Mouse (Mus musculus) bone marrow macrophage, adult 2 months (primary cell): ENCODE measurements around the gene Dus3l. TPM values are rescaled to one million over a fixed set of nuclear protein-coding genes. Genes with fewer than 3 reads are reported as not detected.

Experiments used
- H3K27ac ChIP-seq: 2 replicates; pipeline ENCODE4 v1.5.1; 2012; ENCODE audit warnings: low read depth, low read length; ENCODE audit not compliant: insufficient read depth
- H3K4me1 ChIP-seq: 2 replicates; pipeline ENCODE4 v1.6.1; 2012; ENCODE audit warnings: low read length; ENCODE audit not compliant: control insufficient read depth, insufficient read depth
- H3K4me3 ChIP-seq: 2 replicates; pipeline ENCODE4 v1.5.1; 2012; ENCODE audit warnings: mild to moderate bottlenecking, low read length, moderate library complexity; ENCODE audit not compliant: insufficient read depth
- CTCF ChIP-seq: IDR thresholded peaks from 2 replicates; pipeline ENCODE4 v1.5.1; 2012; ENCODE audit warnings: low read depth, mild to moderate bottlenecking, low read length, moderate library complexity
- POLR2A ChIP-seq: IDR thresholded peaks from 2 replicates; pipeline ENCODE4 v1.6.1; 2012; ENCODE audit warnings: mild to moderate bottlenecking, low read depth, low read length, borderline replicate concordance
- polyA plus RNA-seq: library from polyadenylated mRNA; stranded (reverse); fragments of >200 nt; gene quantifications from 2 replicates; pipeline ENCODE4 v1.2.4, GENCODE M21; 2012; ENCODE audit not compliant: missing spikeins, insufficient read depth, insufficient read length

Dus3l gene
- polyA plus RNA-seq, 1 experiment, result 21.4 TPM

GRCm38 (mm10) chr17:56763741-56764250 lies 761 bp upstream of the Dus3l start:
- Histone ChIP-seq H3K27ac (0 out of 2 replicates have a peak overlapping the region, but pooled peaks have one; percentile 53), H3K4me3 (peak overlapping the region; percentile 97), H3K4me1 (peaks cover 2% of the 10 kb centered on the region; the same call in 1 of the 2 replicates)
- no peak for TF ChIP-seq CTCF
- no peak for TF ChIP-seq POLR2A

GRCm38 (mm10) chr17:56765431-56765830 lies 874 bp downstream of the Dus3l start:
- Histone ChIP-seq H3K4me3 (peak overlapping the region; percentile 97), H3K4me1 (peaks cover 2% of the 10 kb centered on the region; the same call in 1 of the 2 replicates), H3K27ac (peak overlapping the region; percentile 94; the same call in 1 of the 2 replicates)
- TF ChIP-seq POLR2A (no peak), CTCF (no peak)

- Histone ChIP-seq H3K4me3 (no peak overlapping the region), H3K4me1 (peaks cover 2% of the 10 kb centered on the region; the same call in 1 of the 2 replicates), H3K27ac (no peak overlapping the region)
- TF ChIP-seq POLR2A, result no peak
- no peak for TF ChIP-seq CTCF
These were observed 2.3 kb downstream of the Dus3l start for GRCm38 (mm10) chr17:56766631-56767405.

- no peak for TF ChIP-seq CTCF
- no peak for TF ChIP-seq POLR2A
- no peaks in the 10 kb centered on the region for H3K4me1 ChIP-seq
- no peak overlapping the region for H3K4me3 ChIP-seq
- H3K27ac ChIP-seq, result no peak overlapping the region
These were observed 3.1 kb downstream of the Dus3l start for GRCm38 (mm10) chr17:56767531-56768135.

- Histone ChIP-seq H3K4me1 (no peaks in the 10 kb centered on the region), H3K4me3 (no peak overlapping the region), H3K27ac (no peak overlapping the region)
- TF ChIP-seq CTCF (no peak), POLR2A (no peak)
These were observed 4.4 kb downstream of the Dus3l start for GRCm38 (mm10) chr17:56768941-56769340.

GRCm38 (mm10) chr17:56769950-56770349 lies 5.4 kb downstream of the Dus3l start, which contains the start of gene Prr22:
Gene Prr22, plus strand, starts transcription at chr17:56770250.
- H3K27ac ChIP-seq, result no peak within 1 kb of the TSS
- TF ChIP-seq POLR2A, result no peak
- no peak for TF ChIP-seq CTCF
- H3K4me3 ChIP-seq, result no peak within 1 kb of the TSS
- no peaks in the 10 kb centered on the region for H3K4me1 ChIP-seq

GRCm38 (mm10) chr17:56777568-56777967 lies 13.0 kb downstream of the Dus3l start:
- TF ChIP-seq CTCF (no peak), POLR2A (no peak)

GRCm38 (mm10) chr17:56778779-56779362 lies 14.3 kb downstream of the Dus3l start:
- H3K4me1 ChIP-seq, result peaks cover 9% of the 10 kb centered on the region
- no peak overlapping the region for H3K4me3 ChIP-seq
- TF ChIP-seq POLR2A (no peak), CTCF (no peak)
- H3K27ac ChIP-seq, result no peak overlapping the region

More at GRCm38 (mm10) chr17:56777568-56777967, 13.0 kb downstream of the Dus3l start:
- Histone ChIP-seq H3K27ac (no peak overlapping the region), H3K4me1 (peaks cover 9% of the 10 kb centered on the region), H3K4me3 (no peak overlapping the region)

- TF ChIP-seq CTCF (no peak), POLR2A (no peak)
- Histone ChIP-seq H3K4me3 (no peak overlapping the region), H3K4me1 (peaks cover 9% of the 10 kb centered on the region), H3K27ac (no peak overlapping the region)
These were observed 15.9 kb downstream of the Dus3l start for GRCm38 (mm10) chr17:56780291-56780978.

GRCm38 (mm10) chr17:56788886-56789285 lies 24.3 kb downstream of the Dus3l start:
- TF ChIP-seq CTCF (no peak), POLR2A (no peak)
- no peaks in the 10 kb centered on the region for H3K4me1 ChIP-seq
- no peak overlapping the region for H3K27ac ChIP-seq
- H3K4me3 ChIP-seq, result no peak overlapping the region
